Mouse (Mus musculus) heart, postnatal 0 days (tissue): ENCODE measurements around the gene Ablim1.

Experiments
- CTCF ChIP-seq: IDR thresholded peaks from 2 replicates; pipeline ENCODE4 v1.5.1; 2016; ENCODE audit warnings: antibody characterized with exemption, control low read depth, low read depth
- EP300 ChIP-seq: IDR thresholded peaks from 2 replicates; pipeline ENCODE4 v1.6.1; 2016; ENCODE audit warnings: antibody characterized with exemption, low read depth

DNA sequence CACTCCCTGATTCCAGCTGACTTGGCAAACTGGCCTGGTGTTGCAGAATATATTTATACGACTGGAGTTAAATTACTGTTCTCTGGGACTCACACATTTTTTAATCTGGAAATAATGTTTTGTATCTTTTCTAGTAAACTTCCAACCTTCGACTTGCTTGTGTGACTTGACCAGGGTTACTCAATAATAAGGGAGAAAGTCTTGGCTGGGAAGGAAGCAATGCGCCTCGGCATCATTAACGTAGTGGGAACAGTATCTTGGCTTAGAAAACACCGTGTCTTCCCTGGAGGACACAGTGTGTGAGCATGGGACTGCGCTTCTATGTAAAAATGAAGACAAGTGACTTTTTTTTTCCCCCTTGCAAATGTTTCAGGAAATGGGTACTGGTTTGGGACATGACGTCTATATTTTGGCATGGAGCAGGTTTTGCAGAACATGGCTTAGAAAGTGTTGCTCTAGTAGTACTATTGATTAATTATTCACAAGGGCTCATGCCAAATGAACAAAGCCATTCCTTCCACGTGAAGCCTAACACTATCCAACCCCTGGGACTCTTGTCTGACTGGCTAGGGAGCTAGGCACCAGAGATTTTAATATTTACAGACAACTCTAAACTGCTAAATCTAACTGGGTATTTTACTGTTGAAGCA lies 266.9 kb downstream of the Ablim1 start:
- TF ChIP-seq CTCF (no peak), EP300 (no peak)
